Mouse (Mus musculus) bone marrow, adult 2 months (tissue): ENCODE data around the gene Mpz.
A peak's percentile ranks its signal among the peaks of the same experiment; 100 is the strongest.

Experiments used
- CTCF ChIP-seq: fragments of 200-500 bp; IDR thresholded peaks from 2 replicates; pipeline ENCODE4 v1.5.1; 2011; ENCODE audit warnings: low read length, control low read depth; ENCODE audit not compliant: control insufficient read depth, insufficient read depth
- POLR2A ChIP-seq: fragments of 200-500 bp; IDR thresholded peaks from 2 replicates; pipeline ENCODE4 v1.6.1; 2011; ENCODE audit warnings: low read depth, mild to moderate bottlenecking, control low read depth, low read length, borderline replicate concordance; ENCODE audit not compliant: control insufficient read depth

DNA sequence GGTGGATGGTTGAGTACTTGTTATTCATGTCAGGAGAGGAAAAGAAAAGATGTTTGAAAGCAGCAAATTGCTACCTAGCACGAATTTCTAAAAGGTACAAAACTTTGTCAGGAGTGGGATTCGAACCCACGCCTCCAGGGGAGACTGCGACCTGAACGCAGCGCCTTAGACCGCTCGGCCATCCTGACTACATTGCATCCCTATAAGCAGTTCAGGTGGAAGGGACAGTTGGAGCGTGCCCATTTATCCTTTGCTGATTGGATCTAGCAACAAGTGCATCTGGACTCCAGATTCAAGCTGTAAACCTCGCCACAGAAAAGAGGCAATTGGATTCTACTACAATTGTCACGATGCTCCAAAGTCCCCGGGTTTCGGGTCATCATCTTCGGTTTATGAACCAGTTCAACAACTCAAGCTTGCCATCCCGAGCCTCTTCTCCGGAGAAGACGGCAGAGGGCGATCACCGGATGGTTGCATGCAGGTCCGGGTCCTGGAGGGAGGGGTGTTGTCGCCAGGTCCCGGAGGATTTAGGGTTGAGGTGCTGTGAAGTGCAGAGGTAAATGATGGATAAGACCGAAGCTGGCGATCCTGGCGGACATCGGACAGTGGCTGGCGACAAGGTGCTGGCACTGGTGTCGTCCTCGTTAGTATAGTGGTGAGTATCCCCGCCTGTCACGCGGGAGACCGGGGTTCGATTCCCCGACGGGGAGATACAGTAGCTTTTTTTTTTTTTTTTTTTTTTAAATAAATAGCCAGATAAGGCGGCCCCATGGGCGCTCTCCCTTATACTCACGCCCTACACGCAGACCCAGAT lies 48.6 kb upstream of the Mpz start:
- 0 out of 2 replicates have a peak, but pooled peaks have one; percentile 1 for TF ChIP-seq CTCF
- TF ChIP-seq POLR2A, result peak; percentile 24; the same call in 1 of the 2 replicates
